ENCODE assay signal across 29 mouse cellular contexts in the genomic region with DNA sequence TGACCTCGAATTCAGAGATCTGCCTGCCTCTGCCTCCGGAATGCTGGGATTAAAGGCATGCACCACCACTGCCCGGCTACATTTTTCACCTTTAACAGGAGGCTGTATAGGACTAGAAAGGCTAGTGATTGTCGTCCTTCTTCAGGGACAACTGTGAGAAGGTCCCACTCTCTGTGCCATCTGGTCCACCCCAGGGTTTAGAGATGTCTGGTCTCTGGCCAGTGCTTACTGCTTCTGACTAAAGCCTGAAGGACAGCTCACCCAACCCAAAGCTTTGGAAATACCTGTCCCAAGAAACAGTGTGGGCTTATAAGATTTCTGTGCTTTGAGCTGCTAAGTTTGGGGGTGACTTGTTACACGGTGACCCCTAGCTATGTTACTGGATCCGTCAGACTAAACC. TPM values are rescaled to one million over a fixed set of nuclear protein-coding genes. Genes with fewer than 3 reads are reported as not detected.
"Had no signal": no experiment of that assay in that cellular context is flagged by ENCODE, and none has a peak within 500 bp of the region (broad histone marks: within the 10 kb centered on the region; RNA-seq: fewer than 3 reads in every experiment).

No protein-coding gene starts in this region.

- H3K27me3 ChIP-seq: heart, embryonic 13.5 days; hindbrain, embryonic 13.5 days; hindbrain, embryonic 15.5 days; kidney, embryonic 15.5 days; limb, embryonic 15.5 days; liver, embryonic 12.5 days had no signal

- ATAC-seq: hindbrain, postnatal 0 days; intestine, embryonic 16.5 days; liver, embryonic 12.5 days had no signal

- H3K27ac ChIP-seq: heart, adult 2 months; heart, embryonic 13.5 days; heart, embryonic 15.5 days; hindbrain, embryonic 13.5 days; hindbrain, embryonic 15.5 days; hindbrain, postnatal 0 days; kidney, embryonic 15.5 days; kidney, postnatal 0 days; limb, embryonic 13.5 days; limb, embryonic 15.5 days; liver, embryonic 12.5 days; liver, embryonic 14.5 days had no signal

- H3K4me1 ChIP-seq: heart, embryonic 13.5 days; heart, embryonic 15.5 days; hindbrain, embryonic 13.5 days; hindbrain, embryonic 15.5 days; kidney, embryonic 15.5 days; liver, embryonic 12.5 days had no signal

- H3K9me3 ChIP-seq: heart, embryonic 15.5 days; hindbrain, embryonic 13.5 days; hindbrain, embryonic 15.5 days; kidney, embryonic 15.5 days; limb, embryonic 15.5 days had no signal

- DNase-seq: gastrocnemius, postnatal 14 days; gastrocnemius, postnatal 36 days; heart, adult 11 months; heart, adult 2 months; heart, postnatal 14 days; heart, postnatal 36 days; kidney, adult 11 months; kidney, adult 2 months; kidney, adult 9 months; kidney, postnatal 14 days; kidney, postnatal 36 days; layer of hippocampus, adult 9-11 months; layer of hippocampus, postnatal 36 days; left cerebral cortex, postnatal 4 days had no signal

- H3K36me3 ChIP-seq: heart, embryonic 13.5 days; heart, embryonic 15.5 days; hindbrain, embryonic 13.5 days; hindbrain, embryonic 15.5 days; kidney, embryonic 15.5 days; limb, embryonic 13.5 days; limb, embryonic 15.5 days; liver, embryonic 12.5 days had no signal

- H3K4me2 ChIP-seq: heart, embryonic 11.5 days; heart, embryonic 13.5 days; heart, embryonic 15.5 days; hindbrain, embryonic 13.5 days; hindbrain, embryonic 15.5 days; kidney, embryonic 15.5 days; limb, embryonic 13.5 days; limb, embryonic 15.5 days; liver, embryonic 12.5 days had no signal

- H3K4me3 ChIP-seq: heart, adult 2 months; heart, embryonic 13.5 days; heart, embryonic 15.5 days; hindbrain, embryonic 13.5 days; hindbrain, embryonic 15.5 days; kidney, embryonic 15.5 days; limb, embryonic 13.5 days; limb, embryonic 15.5 days; liver, embryonic 12.5 days had no signal

- H3K9ac ChIP-seq: heart, embryonic 13.5 days; heart, embryonic 15.5 days; hindbrain, embryonic 13.5 days; hindbrain, embryonic 15.5 days; kidney, embryonic 15.5 days; limb, embryonic 13.5 days; limb, embryonic 15.5 days; liver, embryonic 12.5 days; liver, embryonic 14.5 days had no signal

RNA-seq across cellular contexts. Expression of a gene that starts 21.6 kb away (rescaled TPM):
- total RNA-seq: gastrocnemius, postnatal 14 days had no signal
- polyA plus RNA-seq: hindbrain, embryonic 11.5 days; kidney, embryonic 15.5 days; limb, embryonic 11.5 days; limb, embryonic 15.5 days had no signal
